ENCODE assay signal across 8 mouse cellular contexts in the genomic region with DNA sequence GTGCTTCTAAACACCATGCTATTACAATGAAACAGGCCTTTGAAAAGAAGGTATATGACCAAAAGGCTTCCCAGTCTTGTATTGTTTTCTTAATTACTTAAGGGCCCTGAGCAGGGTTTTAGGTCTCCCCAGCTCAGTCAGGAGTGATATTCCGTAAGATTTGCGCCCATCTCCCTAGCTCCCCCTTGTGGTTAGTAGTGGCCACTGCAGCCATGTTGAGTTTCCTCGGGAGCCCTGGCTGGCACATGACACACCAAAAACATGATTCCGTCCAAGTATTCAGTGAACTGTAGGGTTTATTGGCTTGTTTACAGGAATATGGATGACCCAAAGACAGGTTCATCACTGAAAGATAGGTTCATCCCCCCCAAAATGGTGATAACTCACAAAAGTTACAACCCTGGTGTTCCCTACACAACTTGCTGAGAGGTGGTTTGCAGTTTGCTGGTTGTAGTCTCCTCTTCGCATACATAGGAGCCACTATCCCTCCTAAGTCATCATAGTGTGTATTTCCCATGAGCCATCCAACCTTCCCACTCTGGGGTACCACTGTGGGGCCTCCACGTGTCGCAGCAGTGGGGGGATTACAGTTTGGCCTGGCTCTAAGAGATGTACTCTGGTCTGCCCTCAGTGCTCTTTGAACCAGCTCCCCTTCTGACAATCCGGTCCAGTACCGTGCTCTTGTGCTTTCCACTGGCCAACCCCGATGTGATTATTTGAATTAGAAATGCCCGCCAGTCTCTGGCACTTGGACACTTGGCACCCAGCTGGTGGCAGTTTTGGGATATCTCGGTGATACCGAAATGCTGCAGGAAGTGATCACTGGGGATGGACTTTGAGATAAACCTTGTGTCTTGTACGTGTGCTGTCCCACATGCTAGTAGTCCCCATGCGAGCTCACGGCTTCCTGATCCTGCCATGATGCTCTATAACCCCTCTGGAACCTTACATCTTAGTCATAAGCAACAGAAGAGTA. TPM values are rescaled to one million over a fixed set of nuclear protein-coding genes. Genes with fewer than 3 reads are reported as not detected.
DNase-seq lines count a peak whose midpoint lies in the region; ATAC-seq and TF ChIP-seq lines count a peak whose summit lies in the region.

No protein-coding gene starts in this region.

- H3K27ac ChIP-seq in forebrain, embryonic 14.5 days (ENCODE audit: low read depth, low read length): no peak overlapping the region
- H3K27ac ChIP-seq in forebrain, embryonic 16.5 days (ENCODE audit: low read length): no peak overlapping the region
- no peak overlapping the region for H3K27ac ChIP-seq in liver, embryonic 15.5 days (replicated peaks)

- H3K36me3 ChIP-seq in forebrain, embryonic 14.5 days (ENCODE audit: control insufficient read depth, insufficient read depth, low read length): peaks cover 52% of the 10 kb centered on the region
- H3K36me3 ChIP-seq in forebrain, embryonic 16.5 days (ENCODE audit: control insufficient read depth, insufficient read depth): peaks cover 24% of the 10 kb centered on the region
- peaks cover 63% of the 10 kb centered on the region for H3K36me3 ChIP-seq in C2C12 (ENCODE audit: control insufficient read depth, insufficient read depth)
- H3K36me3 ChIP-seq in liver, embryonic 15.5 days (replicated peaks): peaks cover 44% of the 10 kb centered on the region

- H3K4me2 ChIP-seq in forebrain, embryonic 14.5 days (ENCODE audit: low read length): no peak overlapping the region
- no peak overlapping the region for H3K4me2 ChIP-seq in forebrain, embryonic 16.5 days (ENCODE audit: low read length)
- no peak overlapping the region for H3K4me2 ChIP-seq in liver, embryonic 15.5 days

- H3K27me3 ChIP-seq in forebrain, embryonic 14.5 days (replicated peaks; ENCODE audit: control insufficient read depth, insufficient read depth, low read length): no peaks in the 10 kb centered on the region
- H3K27me3 ChIP-seq in forebrain, embryonic 16.5 days (replicated peaks; ENCODE audit: control insufficient read depth, insufficient read depth, low read length): no peaks in the 10 kb centered on the region
- no peaks in the 10 kb centered on the region for H3K27me3 ChIP-seq in C2C12 (ENCODE audit: control insufficient read depth, insufficient read depth, insufficient read length)
- no peaks in the 10 kb centered on the region for H3K27me3 ChIP-seq in liver, embryonic 15.5 days

- TF ChIP-seq CTCF in C2C12 (IDR thresholded peaks at IDR 0.05; ENCODE audit: control insufficient read depth, insufficient read depth, insufficient read length): peak; percentile 79

- no peak overlapping the region for H3K9ac ChIP-seq in forebrain, embryonic 14.5 days (ENCODE audit: low read length)
- no peak overlapping the region for H3K9ac ChIP-seq in forebrain, embryonic 16.5 days (replicated peaks; ENCODE audit: low read depth, low read length)
- H3K9ac ChIP-seq in liver, embryonic 15.5 days: no peak overlapping the region

- H3ac ChIP-seq in C2C12 (ENCODE audit: control insufficient read depth, insufficient read length, low read depth): no peak overlapping the region

- peaks cover 29% of the 10 kb centered on the region for H3K79me3 ChIP-seq in C2C12 (ENCODE audit: low read depth)

- no peak overlapping the region for H3K4me3 ChIP-seq in forebrain, embryonic 14.5 days (ENCODE audit: low read depth, low read length)
- H3K4me3 ChIP-seq in forebrain, embryonic 16.5 days (replicated peaks; ENCODE audit: low read length): no peak overlapping the region
- H3K4me3 ChIP-seq in C2C12 (ENCODE audit: insufficient read depth, poor library complexity, severe bottlenecking): no peak overlapping the region
- H3K4me3 ChIP-seq in liver, embryonic 15.5 days (replicated peaks): no peak overlapping the region

- no peak for ATAC-seq in forebrain, embryonic 14.5 days
- ATAC-seq in forebrain, embryonic 16.5 days: no peak
- ATAC-seq in liver, embryonic 15.5 days (ENCODE audit: insufficient read depth): peak; percentile 24; the same call in 1 of the 2 replicates

- DNase-seq in forebrain, embryonic 14.5 days (ENCODE audit: low spot score): peak; percentile 55
- peak; percentile 63 for DNase-seq in brain, adult 2 months (ENCODE audit: low read depth, low spot score)
- peak; percentile 28 to 33 for DNase-seq in frontal cortex, postnatal 25 days (ENCODE audit: low spot score in 2 of 2)
- DNase-seq in kidney, adult 18-20 months: peak; percentile 61
- peak; percentile 68 for DNase-seq in retina, postnatal 1 day

- peaks cover 40% of the 10 kb centered on the region for H3K79me2 ChIP-seq in C2C12 (ENCODE audit: control insufficient read depth, insufficient read depth)

- H3K4me1 ChIP-seq in forebrain, embryonic 14.5 days (ENCODE audit: control insufficient read depth, insufficient read depth, low read length): no peaks in the 10 kb centered on the region
- no peaks in the 10 kb centered on the region for H3K4me1 ChIP-seq in forebrain, embryonic 16.5 days (replicated peaks; ENCODE audit: control insufficient read depth, insufficient read depth, low read length)
- H3K4me1 ChIP-seq in liver, embryonic 15.5 days (replicated peaks): no peaks in the 10 kb centered on the region

- no peaks in the 10 kb centered on the region for H3K9me3 ChIP-seq in forebrain, embryonic 14.5 days (replicated peaks; ENCODE audit: control insufficient read depth, low read length)
- H3K9me3 ChIP-seq in forebrain, embryonic 16.5 days (ENCODE audit: control insufficient read depth, low read length): no peaks in the 10 kb centered on the region
- H3K9me3 ChIP-seq in liver, embryonic 15.5 days (replicated peaks): no peaks in the 10 kb centered on the region

- WGBS in forebrain, embryonic 14.5 days: 69% methylated on average over 16 of the region's 16 CpGs
- WGBS in forebrain, embryonic 16.5 days: 69% methylated on average over 16 of the region's 16 CpGs
- WGBS in liver, embryonic 15.5 days (ENCODE audit: insufficient replicate concordance): 41% methylated on average over 16 of the region's 16 CpGs

TF ChIP-seq in C2C12, 6 proteins besides CTCF, POLR2A, EP300 and RAD21:
- no peak for TF ChIP-seq CEBPB (IDR thresholded peaks at IDR 0.05; ENCODE audit: low read depth)
- TF ChIP-seq MAX (IDR thresholded peaks at IDR 0.05): peak; percentile 54
- TF ChIP-seq FOSL1 (IDR thresholded peaks at IDR 0.05; ENCODE audit: insufficient read depth, low read length, poor library complexity, severe bottlenecking): no peak
- TF ChIP-seq MYOG (IDR thresholded peaks at IDR 0.05; ENCODE audit: control insufficient read depth, extremely low read depth, insufficient read length): no peak
- no peak for TF ChIP-seq MYOD1 (IDR thresholded peaks at IDR 0.05; ENCODE audit: control insufficient read depth, insufficient read length, low read depth)
- TF ChIP-seq USF1 (IDR thresholded peaks at IDR 0.05; ENCODE audit: low read depth): peak; percentile 59
TF ChIP-seq in C2C12: peak in this region for 2.

RNA-seq across cellular contexts. Expression of a gene that starts 16.4 kb away (rescaled TPM):
- polyA plus RNA-seq in forebrain, embryonic 14.5 days (2014; fragmentation: Nextera tagmentation; extraction: Ambion mirVana): 134 and 135 TPM in 2 replicates
- polyA plus RNA-seq in forebrain, embryonic 16.5 days (2015; fragmentation: Nextera tagmentation; extraction: Ambion mirVana): 130 and 141 TPM in 2 replicates
- 178 TPM for polyA plus RNA-seq in C2C12 (2012; fragmentation: generic; extraction: Trizol)
- polyA plus RNA-seq in liver, embryonic 15.5 days (2015; fragmentation: Nextera tagmentation; extraction: Ambion mirVana): 32.0 and 35.4 TPM in 2 replicates

RNA-seq across cellular contexts. Expression of a gene that starts 25.5 kb away (rescaled TPM):
- not detected in 2 replicates for polyA plus RNA-seq in forebrain, embryonic 14.5 days (2014; fragmentation: Nextera tagmentation; extraction: Ambion mirVana)
- not detected in 2 replicates for polyA plus RNA-seq in forebrain, embryonic 16.5 days (2015; fragmentation: Nextera tagmentation; extraction: Ambion mirVana)
- not detected for polyA plus RNA-seq in C2C12 (2012; fragmentation: generic; extraction: Trizol)
- not detected in 2 replicates for polyA plus RNA-seq in liver, embryonic 15.5 days (2015; fragmentation: Nextera tagmentation; extraction: Ambion mirVana)

RNA-seq across cellular contexts. Expression of a gene that starts 35.1 kb away (rescaled TPM):
- not detected in 2 replicates for polyA plus RNA-seq in forebrain, embryonic 14.5 days (2014; fragmentation: Nextera tagmentation; extraction: Ambion mirVana)
- polyA plus RNA-seq in forebrain, embryonic 16.5 days (2015; fragmentation: Nextera tagmentation; extraction: Ambion mirVana): not detected in 2 replicates
- not detected for polyA plus RNA-seq in C2C12 (2012; fragmentation: generic; extraction: Trizol)
- polyA plus RNA-seq in liver, embryonic 15.5 days (2015; fragmentation: Nextera tagmentation; extraction: Ambion mirVana): not detected in 2 replicates

RNA-seq across cellular contexts. Expression of a gene that starts 48.0 kb away (rescaled TPM):
- polyA plus RNA-seq in forebrain, embryonic 14.5 days (2014; fragmentation: Nextera tagmentation; extraction: Ambion mirVana): not detected in 2 replicates
- not detected in 2 replicates for polyA plus RNA-seq in forebrain, embryonic 16.5 days (2015; fragmentation: Nextera tagmentation; extraction: Ambion mirVana)
- polyA plus RNA-seq in C2C12 (2012; fragmentation: generic; extraction: Trizol): not detected
- polyA plus RNA-seq in liver, embryonic 15.5 days (2015; fragmentation: Nextera tagmentation; extraction: Ambion mirVana): not detected in 2 replicates

RNA-seq across cellular contexts. Expression of a gene that starts 53.1 kb away (rescaled TPM):
- 51.3 and 61.7 TPM in 2 replicates for polyA plus RNA-seq in forebrain, embryonic 14.5 days (2014; fragmentation: Nextera tagmentation; extraction: Ambion mirVana)
- polyA plus RNA-seq in forebrain, embryonic 16.5 days (2015; fragmentation: Nextera tagmentation; extraction: Ambion mirVana): 74.5 and 78.4 TPM in 2 replicates
- polyA plus RNA-seq in C2C12 (2012; fragmentation: generic; extraction: Trizol): 13.4 TPM
- 25.1 and 28.2 TPM in 2 replicates for polyA plus RNA-seq in liver, embryonic 15.5 days (2015; fragmentation: Nextera tagmentation; extraction: Ambion mirVana)
